Mouse (Mus musculus) limb, embryonic 11.5 days (tissue): ENCODE results near the gene 1700022I11Rik. TPM values are rescaled to one million over a fixed set of nuclear protein-coding genes. Genes with fewer than 3 reads are reported as not detected.
"Not testable (repeated sequence)": the region's sequence is repeated elsewhere in the genome, so short reads cannot be mapped to it uniquely, and the experiment has no call there.

Experiments
- ATAC-seq: fragments of 200-750 bp; cut with Nextera tagmentation; 2 replicates; pipeline ENCODE4 v1.8.0; 2017; ENCODE audit warnings: low read depth; ENCODE audit not compliant: insufficient number of reproducible peaks, low FRiP score, low TSS enrichment
- DNase-seq: peaks from one replicate; pipeline ENCODE4 v3.0.0-alpha.2; 2015; ENCODE audit warnings: low spot score
- H3K27ac ChIP-seq: fragments of 300-500 bp; sonication (generic); replicated peaks from 2 replicates; pipeline ENCODE4 v1.5.1; 2014; ENCODE audit warnings: low read depth, mild to moderate bottlenecking, low read length
- H3K27me3 ChIP-seq: fragments of 300-500 bp; sonication (generic); 2 replicates; pipeline ENCODE4 v1.6.1; 2014; ENCODE audit warnings: mild to moderate bottlenecking, low read length, mixed read lengths; ENCODE audit not compliant: control insufficient read depth, insufficient read depth
- H3K36me3 ChIP-seq: fragments of 300-500 bp; sonication (generic); 2 replicates; pipeline ENCODE4 v1.6.1; 2014; ENCODE audit warnings: mild to moderate bottlenecking, low read length, moderate library complexity, mixed read lengths; ENCODE audit not compliant: control insufficient read depth, insufficient read depth
- H3K4me1 ChIP-seq: fragments of 300-500 bp; sonication (generic); 2 replicates; pipeline ENCODE4 v1.6.1; 2014; ENCODE audit warnings: low read length, mixed read lengths; ENCODE audit not compliant: control insufficient read depth, insufficient read depth
- H3K4me2 ChIP-seq: fragments of 300-500 bp; sonication (generic); 2 replicates; pipeline ENCODE4 v1.6.1; 2014; ENCODE audit warnings: low read depth, mild to moderate bottlenecking, moderate library complexity; ENCODE audit not compliant: severe bottlenecking
- H3K4me3 ChIP-seq: fragments of 300-500 bp; sonication (generic); 2 replicates; pipeline ENCODE4 v1.5.1; 2014; ENCODE audit warnings: low read depth, low read length
- H3K9ac ChIP-seq: fragments of 300-500 bp; sonication (generic); 2 replicates; pipeline ENCODE4 v1.6.1; 2014; ENCODE audit warnings: mild to moderate bottlenecking, low read length
- H3K9me3 ChIP-seq: fragments of 300-500 bp; sonication (generic); 2 replicates; pipeline ENCODE4 v1.6.1; 2016; ENCODE audit warnings: low read length; ENCODE audit not compliant: control insufficient read depth
- WGBS: fragments of 180-500 bp; shearing (Covaris S2); extraction: QIAGEN DNeasy Blood & Tissue Kit; methylation state at CpG from one replicate; pipeline ENCODE4 v1.1.7; 2014; 5-methylcytosine and 5-hydroxymethylcytosine counted together
- polyA plus RNA-seq: library from polyadenylated mRNA; unstranded; fragments of >200 nt; fragmentation: Nextera tagmentation; extraction: Ambion mirVana; gene quantifications from 2 replicates; pipeline ENCODE4 v1.2.1, GENCODE M21; 2014

The 1700022I11Rik gene
- polyA plus RNA-seq, 1 experiment from 2014 or later, result 0.56 TPM

DNA sequence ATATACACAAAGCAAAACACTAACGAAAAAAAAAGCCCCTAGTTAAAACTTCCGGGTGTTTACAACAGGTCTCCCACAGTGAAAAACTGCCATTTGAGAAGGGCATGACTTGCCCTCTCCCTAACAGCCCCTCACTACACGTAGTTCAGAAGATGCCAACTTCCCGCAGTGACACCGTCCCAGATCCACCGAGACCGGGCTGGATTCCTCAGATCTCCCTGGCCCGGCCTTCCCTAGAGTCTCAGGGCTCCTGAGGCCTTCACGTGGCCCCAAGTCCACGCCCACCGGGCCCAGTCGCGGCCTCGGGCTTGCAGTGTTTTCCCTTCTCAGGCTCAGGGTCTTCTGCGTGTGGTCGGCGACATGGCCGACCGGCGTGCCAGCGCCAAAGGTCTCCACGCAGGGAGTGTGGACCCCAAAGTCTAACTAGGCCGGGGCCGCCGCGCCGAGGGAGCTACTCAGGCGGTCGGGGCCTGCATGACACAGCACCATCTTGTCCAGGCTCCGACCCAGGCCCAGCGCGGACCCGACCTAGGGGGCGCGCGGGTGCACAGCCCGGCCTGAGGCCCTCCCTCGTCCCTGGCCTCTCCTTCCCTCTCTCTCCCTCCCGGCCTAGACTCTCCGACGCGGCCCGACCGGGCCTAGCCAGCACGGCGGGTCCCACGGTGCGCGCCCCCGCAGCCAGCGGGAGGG, 30.2 kb downstream of the 1700022I11Rik start:
- Histone ChIP-seq H3K4me1 (peaks cover 2% of the 10 kb centered on the region; the same call in 1 of the 2 replicates), H3K27me3 (no peaks in the 10 kb centered on the region), H3K4me2 (peak overlapping the region; percentile 82), H3K27ac (peak overlapping the region; percentile 98), H3K4me3 (peak overlapping the region; percentile 97), H3K9me3 (no peaks in the 10 kb centered on the region), H3K9ac (peak overlapping the region; percentile 95), H3K36me3 (peaks cover 3% of the 10 kb centered on the region; the same call in 1 of the 2 replicates)
- ATAC-seq, result peak; percentile 77
- WGBS, result under 1% methylated on average over 50 of the region's 51 CpGs
- DNase-seq, result peak; percentile 85

DNA sequence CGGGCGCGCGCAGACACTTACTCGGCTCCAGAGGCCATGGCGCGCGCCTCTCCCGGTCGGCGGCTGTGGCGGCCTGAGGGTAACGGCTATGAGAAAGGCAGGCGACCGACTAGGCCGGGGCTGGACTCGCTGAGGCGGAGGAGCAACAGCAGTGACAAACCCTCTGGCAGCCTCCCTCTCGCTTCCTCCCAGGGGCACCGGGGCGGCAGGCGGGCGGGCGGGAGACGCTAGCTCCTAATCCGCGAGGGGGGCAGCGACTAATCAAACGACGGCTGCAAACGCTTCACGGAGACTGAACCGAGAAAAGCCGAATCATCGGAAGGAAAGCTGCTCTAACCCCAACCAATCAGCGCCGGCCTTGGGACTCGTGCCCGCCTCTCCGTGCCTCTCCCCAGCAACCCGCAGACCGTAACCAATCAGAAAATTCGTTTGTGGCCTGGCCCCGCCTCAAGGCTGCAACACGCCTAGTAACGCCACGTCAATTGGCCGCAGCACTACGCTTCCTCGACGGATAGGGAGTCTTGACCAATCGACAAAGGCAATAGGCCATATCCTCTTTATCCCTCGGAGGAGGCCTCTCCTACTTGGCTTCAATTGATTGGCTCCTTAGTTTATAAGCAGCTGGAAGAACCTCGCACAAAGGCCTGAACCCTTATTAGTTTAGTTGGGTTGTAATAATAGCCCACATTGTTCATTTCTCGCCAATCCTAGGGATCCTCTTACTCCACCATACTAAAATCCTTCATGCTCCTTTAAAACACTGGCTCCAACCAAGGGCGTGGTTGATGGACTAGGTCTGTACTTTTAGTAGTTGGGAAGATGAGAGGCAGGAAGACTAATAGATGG, 31.0 kb downstream of the 1700022I11Rik start, which contains the start of gene Vcp:
TSS of gene Vcp (minus strand) at position 367 of the 846 bp plus-strand sequence.
- not testable (repeated sequence) for H3K36me3 ChIP-seq, H3K27me3 ChIP-seq, H3K4me1 ChIP-seq, H3K9me3 ChIP-seq
- DNase-seq (peak; percentile 99), ATAC-seq (peak; percentile 97)
- H3K9ac ChIP-seq, result peak within 1 kb of the TSS; percentile 95
- under 1% methylated on average over 46 of the region's 56 CpGs for WGBS
- peak within 1 kb of the TSS; percentile 98 for H3K27ac ChIP-seq
- peak within 1 kb of the TSS; percentile 97 for H3K4me3 ChIP-seq
- peak within 1 kb of the TSS; percentile 82 for H3K4me2 ChIP-seq

DNA sequence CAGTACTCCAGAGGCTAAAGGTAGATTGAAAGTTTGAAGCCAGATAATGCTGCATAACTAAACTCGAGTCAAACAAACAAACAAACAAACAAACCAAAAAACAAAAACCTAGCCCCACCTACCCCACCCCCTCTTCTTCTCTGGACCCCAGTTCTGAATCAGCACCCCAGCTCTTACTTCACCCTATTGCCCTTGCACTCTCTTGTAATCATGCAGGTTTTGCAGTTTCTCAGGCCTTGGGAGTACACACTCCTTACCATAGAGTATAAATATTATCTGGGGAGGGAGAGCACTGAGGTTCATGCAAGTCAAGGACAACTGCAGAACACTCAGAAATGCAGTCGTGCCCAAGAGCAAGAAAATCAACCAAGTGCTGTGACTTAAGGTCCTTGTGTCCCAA, 31.9 kb downstream of the 1700022I11Rik start:
- WGBS, result 89% methylated on average over 2 of the region's 2 CpGs
- DNase-seq (no peak), ATAC-seq (no peak)
- Histone ChIP-seq H3K4me1 (peaks cover 2% of the 10 kb centered on the region; the same call in 1 of the 2 replicates), H3K27ac (no peak overlapping the region; the same call in 1 of the 2 replicates), H3K36me3 (no peaks in the 10 kb centered on the region), H3K4me2 (no peak overlapping the region), H3K9me3 (no peaks in the 10 kb centered on the region), H3K4me3 (no peak overlapping the region), H3K9ac (no peak overlapping the region), H3K27me3 (no peaks in the 10 kb centered on the region)

DNA sequence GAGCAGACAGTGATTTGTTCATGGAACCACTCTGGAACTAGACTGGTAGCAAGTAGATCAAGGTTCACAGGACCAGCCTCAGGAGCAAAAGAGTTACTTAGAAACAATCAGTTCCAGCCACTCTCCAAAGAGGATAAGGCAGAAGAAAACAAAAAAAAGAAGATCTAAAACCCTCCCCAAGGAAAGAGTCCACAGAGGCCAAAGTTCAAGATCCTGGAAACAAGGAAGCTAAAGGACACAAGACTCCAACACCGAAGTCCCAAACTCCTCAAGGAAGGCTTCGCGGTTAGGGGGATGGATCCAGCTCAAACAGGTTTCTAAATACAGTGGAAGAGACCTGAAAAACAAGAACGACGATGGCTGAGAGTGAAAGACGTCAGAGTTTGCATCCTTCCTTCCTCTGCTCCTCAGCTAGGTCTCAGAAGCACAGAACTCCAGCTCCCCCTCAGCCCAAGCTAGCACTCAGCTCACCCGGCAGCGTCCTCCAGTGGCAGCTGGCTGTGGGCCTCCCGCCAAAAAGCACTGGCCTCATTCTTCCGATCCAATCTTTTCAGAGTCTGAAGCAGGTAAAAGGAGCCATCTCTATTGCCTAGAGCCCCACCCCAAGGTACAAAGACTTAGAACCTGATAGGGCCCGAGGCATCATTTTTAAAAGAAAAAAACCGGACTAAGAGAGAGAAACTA, 33.5 kb downstream of the 1700022I11Rik start:
- no peak overlapping the region for H3K4me2 ChIP-seq
- no peaks in the 10 kb centered on the region for H3K9me3 ChIP-seq
- H3K9ac ChIP-seq, result no peak overlapping the region
- ATAC-seq (no peak), DNase-seq (no peak)
- WGBS, result 78% methylated on average over 12 of the region's 12 CpGs
- H3K4me1 ChIP-seq, result peaks cover 2% of the 10 kb centered on the region; the same call in 1 of the 2 replicates
- no peak overlapping the region for H3K4me3 ChIP-seq
- no peaks in the 10 kb centered on the region; the same call in 1 of the 2 replicates for H3K36me3 ChIP-seq
- H3K27me3 ChIP-seq, result no peaks in the 10 kb centered on the region
- H3K27ac ChIP-seq, result no peak overlapping the region

DNA sequence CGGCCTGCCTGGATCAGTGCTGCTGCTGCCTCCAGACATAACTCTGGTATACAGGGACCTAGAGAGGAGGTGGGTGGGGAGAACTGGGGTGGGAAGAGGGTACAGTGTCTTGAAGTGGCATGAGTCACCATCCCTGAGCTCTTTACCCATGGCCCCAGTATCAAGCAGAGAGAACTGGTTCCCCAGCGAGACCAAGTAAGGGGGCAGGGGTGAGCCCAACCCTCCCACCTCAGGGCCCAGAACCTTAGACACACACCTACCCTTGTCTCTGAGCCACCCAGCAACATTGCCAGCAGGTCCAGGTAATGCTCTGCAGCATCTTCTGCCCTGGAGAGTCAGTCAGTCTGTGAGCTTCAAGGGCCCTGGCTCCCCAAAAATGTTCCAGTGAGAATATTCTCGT, 35.5 kb downstream of the 1700022I11Rik start:
- H3K27ac ChIP-seq, result no peak overlapping the region
- ATAC-seq, result no peak
- no peak for DNase-seq
- no peak overlapping the region for H3K4me2 ChIP-seq
- no peaks in the 10 kb centered on the region for H3K9me3 ChIP-seq
- H3K27me3 ChIP-seq, result no peaks in the 10 kb centered on the region
- no peak overlapping the region for H3K4me3 ChIP-seq
- 93% methylated on average over 3 of the region's 3 CpGs for WGBS
- no peaks in the 10 kb centered on the region; the same call in 1 of the 2 replicates for H3K4me1 ChIP-seq
- H3K36me3 ChIP-seq, result no peaks in the 10 kb centered on the region; the same call in 1 of the 2 replicates
- H3K9ac ChIP-seq, result no peak overlapping the region

DNA sequence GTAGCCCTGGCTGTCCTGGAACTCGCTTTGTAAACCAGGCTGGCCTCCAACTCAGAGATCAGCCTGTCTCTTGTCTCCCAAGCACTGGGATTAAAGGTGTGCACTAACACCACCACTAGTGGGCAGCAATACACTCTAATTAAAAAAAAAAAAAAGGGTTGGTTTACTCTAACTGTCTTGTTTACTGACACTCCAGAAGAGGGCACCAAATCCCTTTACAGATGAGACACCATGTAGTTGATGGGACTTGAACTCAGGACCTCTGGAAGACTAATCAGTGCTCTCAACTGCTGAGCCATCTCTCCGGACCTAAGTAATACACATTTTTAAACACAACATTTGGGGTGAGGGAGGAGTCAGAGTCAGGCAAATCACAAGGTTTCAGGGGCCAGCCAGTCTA, 36.4 kb downstream of the 1700022I11Rik start:
- Histone ChIP-seq H3K27me3 (no peaks in the 10 kb centered on the region), H3K9ac (no peak overlapping the region), H3K4me2 (no peak overlapping the region), H3K4me1 (no peaks in the 10 kb centered on the region; the same call in 1 of the 2 replicates), H3K36me3 (no peaks in the 10 kb centered on the region; the same call in 1 of the 2 replicates), H3K27ac (no peak overlapping the region), H3K9me3 (no peaks in the 10 kb centered on the region), H3K4me3 (no peak overlapping the region)
- ATAC-seq, result no peak
- 68% methylated on average over 2 of the region's 2 CpGs for WGBS
- no peak for DNase-seq

DNA sequence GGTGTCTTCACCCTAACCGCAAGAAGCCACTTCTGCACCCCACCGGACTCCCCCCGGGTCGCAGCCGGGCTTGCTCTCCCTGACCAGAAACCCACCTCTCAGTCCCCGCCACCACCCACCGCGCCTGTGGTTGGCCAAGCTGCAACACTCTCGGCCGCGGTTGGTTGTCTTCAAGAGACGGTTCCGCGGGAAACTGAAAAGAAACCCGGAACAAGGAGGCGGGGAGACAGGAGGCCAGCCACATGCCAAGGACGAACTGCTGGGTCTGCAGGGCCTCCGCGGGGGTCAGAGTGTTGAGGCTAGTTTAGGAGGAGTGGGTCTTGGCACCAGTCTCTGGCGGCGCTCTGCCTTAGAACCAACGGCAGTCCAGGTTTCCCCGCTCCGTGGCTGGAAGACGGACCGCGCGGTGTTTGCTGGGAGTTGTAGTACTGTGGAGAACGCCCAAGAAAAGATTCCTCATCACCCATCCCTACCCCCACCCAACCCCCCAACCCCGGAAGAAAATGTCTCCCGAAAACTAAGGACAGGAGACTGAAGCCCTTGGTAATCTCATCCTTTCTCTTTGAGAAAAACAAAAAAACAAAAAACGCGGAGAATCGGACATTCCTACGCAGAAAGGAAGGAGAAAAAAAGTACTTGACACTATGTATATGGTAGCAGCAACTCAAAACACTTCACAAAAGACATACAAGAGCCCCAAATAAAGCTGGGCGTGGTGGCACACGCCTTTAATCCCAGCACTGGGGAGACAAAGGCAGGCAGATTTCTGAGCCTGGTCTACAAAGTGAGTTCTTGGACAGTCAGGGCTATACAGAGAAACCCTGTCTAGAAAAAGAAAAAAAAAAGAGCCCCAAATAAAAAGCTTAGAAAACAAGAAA, 41.0 kb downstream of the 1700022I11Rik start, which contains the start of gene Fancg:
TSS of gene Fancg (minus strand) at position 346 of the 878 bp plus-strand sequence.
- Histone ChIP-seq H3K4me2 (peak within 1 kb of the TSS; percentile 72), H3K9ac (peak within 1 kb of the TSS; percentile 63), H3K9me3 (no peaks in the 10 kb centered on the region), H3K27me3 (no peaks in the 10 kb centered on the region), H3K27ac (peak within 1 kb of the TSS; percentile 14; the same call in 1 of the 2 replicates), H3K4me1 (no peaks in the 10 kb centered on the region; the same call in 1 of the 2 replicates), H3K36me3 (no peaks in the 10 kb centered on the region; the same call in 1 of the 2 replicates), H3K4me3 (peak within 1 kb of the TSS; percentile 67)
- DNase-seq (peak; percentile 89), ATAC-seq (peak; percentile 87)
- 2% methylated on average over 37 of the region's 37 CpGs for WGBS
